Mouse (Mus musculus) lung, adult 2 months (tissue): Measurements from ENCODE around the gene Fig4.

ENCODE experiments used
- CTCF ChIP-seq: fragments of 200-500 bp; IDR thresholded peaks from 2 replicates; pipeline ENCODE4 v1.5.1; 2011; ENCODE audit warnings: mild to moderate bottlenecking, low read length, control low read depth; ENCODE audit not compliant: insufficient read depth
- POLR2A ChIP-seq: fragments of 200-500 bp; IDR thresholded peaks from 2 replicates; pipeline ENCODE4 v1.6.1; 2011; ENCODE audit warnings: low read depth, mild to moderate bottlenecking, control low read depth, low read length, borderline replicate concordance; ENCODE audit errors: extremely low read depth

- TF ChIP-seq CTCF (no peak), POLR2A (no peak)
Observed at GRCm38 (mm10) chr10:41261889-41262288, 41.2 kb downstream of the Fig4 start.
